Mouse (Mus musculus): ENCODE results near the gene Ing3. TPM values are rescaled to one million over a fixed set of nuclear protein-coding genes. Genes with fewer than 3 reads are reported as not detected.

Ing3 gene
- total RNA-seq, 2 experiments from 2014 or later: 28.2 to 28.8 TPM

DNA sequence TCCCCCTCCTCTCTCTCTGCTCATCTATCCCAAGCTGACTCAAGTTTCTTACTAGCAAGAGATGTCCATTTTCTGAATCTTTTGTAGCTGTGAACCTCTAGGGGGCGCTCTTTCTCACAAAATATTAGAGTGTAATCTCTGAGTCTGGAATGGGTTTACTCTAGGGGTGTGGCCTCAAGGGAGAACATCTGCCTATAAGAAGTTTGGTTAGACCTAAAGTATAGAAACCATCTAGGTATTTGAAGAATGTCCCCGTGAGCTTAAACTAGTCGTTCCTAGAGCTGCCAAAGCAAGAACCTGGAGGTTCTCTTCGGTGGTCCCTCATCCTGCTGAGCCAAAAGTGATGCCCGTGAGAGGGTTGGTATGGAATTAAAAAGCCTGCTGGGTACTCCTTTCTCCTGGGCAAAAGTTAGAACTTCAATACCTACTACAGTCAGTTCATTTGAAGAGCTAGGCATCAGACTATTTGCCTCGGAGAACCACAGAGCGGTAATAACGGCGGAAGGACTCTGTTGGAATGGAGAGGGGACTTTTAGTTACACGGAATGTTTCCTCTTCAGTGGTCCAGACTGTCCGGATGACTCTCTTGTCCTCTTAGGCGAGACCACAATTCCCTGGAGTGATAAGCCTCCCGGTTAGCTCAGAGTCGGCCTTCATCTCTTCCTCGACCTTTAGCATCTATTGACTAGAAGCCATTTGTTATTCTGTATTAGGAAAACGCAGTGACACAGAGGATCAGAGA, 35.8 kb downstream of the Ing3 start:
- Histone ChIP-seq H3K4me3 (peak overlapping the region; percentile 56), H3K27ac (no peak overlapping the region)
- DNase-seq (ENCODE audit: low spot score in 2 of 2): peak; percentile 53 to 74
- peak; percentile 81 for TF ChIP-seq CTCF (conservative IDR thresholded peaks at IDR 0.05)

GRCm38 (mm10) chr6:21985732-21986540, 36.6 kb downstream of the Ing3 start, which contains the start of gene Cped1:
Cped1 (plus strand) TSS chr6:21985916.
- no peak for DNase-seq (ENCODE audit: low spot score in 2 of 2)
- no peak for TF ChIP-seq CTCF (conservative IDR thresholded peaks at IDR 0.05)
- Histone ChIP-seq H3K4me3 (peak within 1 kb of the TSS; percentile 56), H3K27ac (no peak within 1 kb of the TSS; the same call in 1 of the 2 replicates)

- H3K27ac ChIP-seq: no peak overlapping the region; the same call in 1 of the 2 replicates
- H3K4me3 ChIP-seq: peak overlapping the region; percentile 56
- DNase-seq (ENCODE audit: low spot score in 2 of 2): no peak
- no peak for TF ChIP-seq CTCF (conservative IDR thresholded peaks at IDR 0.05)
These were observed 37.4 kb downstream of the Ing3 start for GRCm38 (mm10) chr6:21986660-21987331.

DNA sequence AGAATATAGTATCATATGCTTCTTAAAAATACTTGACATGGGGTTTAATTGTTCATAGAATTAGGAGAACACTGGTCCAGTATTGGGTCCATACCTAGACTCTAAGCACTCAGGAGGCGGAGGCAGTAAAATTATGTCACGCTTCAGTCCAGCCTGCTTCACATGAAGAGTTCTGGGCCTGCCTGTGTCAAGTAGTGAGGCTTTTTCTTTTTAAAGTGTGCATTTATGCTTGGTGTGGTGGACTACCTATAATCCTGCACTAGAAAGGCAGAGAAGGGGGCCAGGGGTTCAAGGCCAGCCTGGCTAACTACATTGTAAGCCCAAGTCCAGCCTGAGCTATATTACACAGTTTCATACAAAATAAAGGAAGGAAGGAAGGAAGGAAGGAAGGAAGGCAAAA, 38.2 kb downstream of the Ing3 start:
- TF ChIP-seq CTCF (conservative IDR thresholded peaks at IDR 0.05): no peak
- Histone ChIP-seq H3K4me3 (no peak overlapping the region; the same call in 1 of the 2 replicates), H3K27ac (no peak overlapping the region)
- no peak for DNase-seq (ENCODE audit: low spot score in 2 of 2)

- H3K27ac ChIP-seq: no peak overlapping the region
- DNase-seq (ENCODE audit: low spot score in 2 of 2): no peak
- TF ChIP-seq CTCF (conservative IDR thresholded peaks at IDR 0.05): no peak
- no peak overlapping the region for H3K4me3 ChIP-seq
These were observed 38.9 kb downstream of the Ing3 start for GRCm38 (mm10) chr6:21988296-21988695.

DNA sequence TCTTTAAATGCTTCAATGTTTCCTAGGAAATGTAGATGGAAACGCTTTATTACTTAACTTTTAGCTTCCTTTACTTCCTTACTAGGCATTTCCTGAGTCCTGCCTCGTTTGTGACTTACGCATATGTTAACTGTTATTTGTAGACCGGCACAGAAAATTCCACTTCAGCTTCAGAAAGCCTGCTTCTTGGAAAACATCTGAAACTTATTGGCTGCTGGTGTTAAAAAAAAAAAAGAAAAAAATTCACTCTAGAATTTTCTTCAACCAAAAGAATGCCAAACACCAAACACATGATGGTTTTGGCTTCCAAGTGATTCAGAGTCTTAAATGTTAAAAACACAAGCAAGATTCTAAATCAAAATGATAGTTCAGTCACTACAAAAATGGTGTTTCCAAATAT, 39.7 kb downstream of the Ing3 start:
- H3K27ac ChIP-seq: no peak overlapping the region
- no peak for TF ChIP-seq CTCF (conservative IDR thresholded peaks at IDR 0.05)
- no peak overlapping the region for H3K4me3 ChIP-seq
- DNase-seq (ENCODE audit: low spot score in 2 of 2): no peak

GRCm38 (mm10) chr6:21990181-21991135, 41.1 kb downstream of the Ing3 start:
- H3K27ac ChIP-seq: no peak overlapping the region
- H3K4me3 ChIP-seq: no peak overlapping the region
- TF ChIP-seq CTCF (conservative IDR thresholded peaks at IDR 0.05): no peak
- no peak for DNase-seq (ENCODE audit: low spot score in 2 of 2)

- Histone ChIP-seq H3K4me3 (no peak overlapping the region), H3K27ac (no peak overlapping the region)
- no peak for TF ChIP-seq CTCF (conservative IDR thresholded peaks at IDR 0.05)
- DNase-seq (ENCODE audit: low spot score in 2 of 2): no peak
These were observed 41.8 kb downstream of the Ing3 start for GRCm38 (mm10) chr6:21991151-21991550.

- DNase-seq (ENCODE audit: low spot score in 2 of 2): no peak
- TF ChIP-seq CTCF (conservative IDR thresholded peaks at IDR 0.05): no peak
- H3K27ac ChIP-seq: no peak overlapping the region
- H3K4me3 ChIP-seq: no peak overlapping the region
These were observed 43.7 kb downstream of the Ing3 start for GRCm38 (mm10) chr6:21993070-21993469.

- no peak overlapping the region for H3K4me3 ChIP-seq
- H3K27ac ChIP-seq: no peak overlapping the region
- no peak for DNase-seq (ENCODE audit: low spot score in 2 of 2)
- no peak for TF ChIP-seq CTCF (conservative IDR thresholded peaks at IDR 0.05)
These were observed 48.8 kb downstream of the Ing3 start for GRCm38 (mm10) chr6:21998131-21998530.

DNA sequence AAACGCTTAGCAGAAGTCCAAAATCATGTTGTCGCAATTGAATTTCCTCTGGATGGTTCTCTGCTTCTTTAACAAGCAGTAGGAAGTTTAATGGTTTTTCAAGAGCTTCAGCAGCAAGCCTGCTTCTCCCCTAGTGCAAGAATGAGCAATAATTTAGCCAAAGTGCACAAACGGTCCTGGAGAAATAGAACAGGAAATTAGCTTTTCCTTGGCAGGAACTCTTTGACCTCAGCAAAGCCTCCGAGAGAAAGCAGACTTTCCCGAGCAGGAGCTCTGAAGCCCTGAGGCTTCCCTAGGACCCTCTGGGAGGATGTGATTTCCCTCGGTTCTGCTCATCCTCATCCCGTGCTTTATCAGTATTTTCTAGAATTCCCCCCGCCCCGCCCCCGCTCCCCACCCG, 49.7 kb downstream of the Ing3 start:
- no peak for DNase-seq (ENCODE audit: low spot score in 2 of 2)
- TF ChIP-seq CTCF (conservative IDR thresholded peaks at IDR 0.05): no peak

GRCm38 (mm10) chr6:22000086-22000485, 50.7 kb downstream of the Ing3 start:
- no peak overlapping the region for H3K4me3 ChIP-seq
- no peak for TF ChIP-seq CTCF (conservative IDR thresholded peaks at IDR 0.05)
- H3K27ac ChIP-seq: no peak overlapping the region
- no peak for DNase-seq (ENCODE audit: low spot score in 2 of 2)

More for the DNA sequence above, 49.7 kb downstream of the Ing3 start:
- H3K4me3 ChIP-seq: no peak overlapping the region
- no peak overlapping the region for H3K27ac ChIP-seq

All from layer of hippocampus, adult 2 months (tissue).